Mouse (Mus musculus) stomach, postnatal 0 days (tissue): ENCODE measurements around the gene Mpg. TPM values are rescaled to one million over a fixed set of nuclear protein-coding genes. Genes with fewer than 3 reads are reported as not detected.
"Not testable (repeated sequence)": the region's sequence is repeated elsewhere in the genome, so short reads cannot be mapped to it uniquely, and the experiment has no call there.

Experiments
- ATAC-seq: fragments of 200-750 bp; cut with Nextera tagmentation; 2 replicates; pipeline ENCODE4 v1.8.0; 2017; ENCODE audit not compliant: low FRiP score, low TSS enrichment
- DNase-seq: peaks from one replicate; pipeline ENCODE4 v3.0.0-alpha.2; 2016; ENCODE audit warnings: low spot score
- H3K27ac ChIP-seq: fragments of 300-500 bp; sonication (generic); replicated peaks from 2 replicates; pipeline ENCODE4 v1.5.1; 2014; ENCODE audit warnings: mild to moderate bottlenecking, control low read depth
- H3K27me3 ChIP-seq: fragments of 300-500 bp; sonication (generic); 2 replicates; pipeline ENCODE4 v1.6.1; 2014; ENCODE audit warnings: low read length; ENCODE audit not compliant: control insufficient read depth, insufficient read depth
- H3K36me3 ChIP-seq: fragments of 300-500 bp; sonication (generic); 2 replicates; pipeline ENCODE4 v1.6.1; 2014; ENCODE audit warnings: low read length, mixed read lengths; ENCODE audit not compliant: control insufficient read depth, insufficient read depth
- H3K4me1 ChIP-seq: fragments of 300-500 bp; sonication (generic); replicated peaks from 2 replicates; pipeline ENCODE4 v1.6.1; 2014; ENCODE audit warnings: antibody characterized with exemption; ENCODE audit not compliant: control insufficient read depth, insufficient read depth
- H3K4me2 ChIP-seq: fragments of 300-500 bp; sonication (generic); replicated peaks from 2 replicates; pipeline ENCODE4 v1.6.1; 2014; ENCODE audit warnings: low read depth, mild to moderate bottlenecking, control low read depth, moderate library complexity
- H3K4me3 ChIP-seq: fragments of 300-500 bp; sonication (generic); 2 replicates; pipeline ENCODE4 v1.5.1; 2014; ENCODE audit warnings: low read depth, low read length, control low read depth
- H3K9ac ChIP-seq: fragments of 300-500 bp; sonication (generic); 2 replicates; pipeline ENCODE4 v1.6.1; 2014; ENCODE audit warnings: mild to moderate bottlenecking, low read length, control low read depth, mixed read lengths
- H3K9me3 ChIP-seq: fragments of 300-500 bp; sonication (generic); 2 replicates; pipeline ENCODE4 v1.6.1; 2016; ENCODE audit warnings: low read length; ENCODE audit not compliant: control insufficient read depth
- CTCF ChIP-seq: IDR thresholded peaks from 2 replicates; pipeline ENCODE4 v1.5.1; 2016; ENCODE audit warnings: antibody characterized with exemption, low read depth, mild to moderate bottlenecking, moderate library complexity
- EP300 ChIP-seq: optimal IDR thresholded peaks from 2 replicates; pipeline ENCODE3; 2016; ENCODE audit warnings: antibody characterized with exemption
- WGBS: fragments of 180-500 bp; shearing (Covaris S2); extraction: QIAGEN DNeasy Blood & Tissue Kit; methylation state at CpG from one replicate; pipeline ENCODE4 v1.1.7; 2014; 5-methylcytosine and 5-hydroxymethylcytosine counted together
- polyA plus RNA-seq: library from polyadenylated mRNA; unstranded; fragments of >200 nt; fragmentation: Nextera tagmentation; extraction: Ambion mirVana; gene quantifications from 2 replicates; pipeline ENCODE4 v1.2.1, GENCODE M21; 2015

Mpg gene
- polyA plus RNA-seq, 1 experiment from 2014 or later, result 19.9 TPM

GRCm38 (mm10) chr11:32199230-32199629 lies 27.1 kb upstream of the Mpg start:
- WGBS, result 49% methylated on average over 6 of the region's 6 CpGs
- Histone ChIP-seq H3K4me3 (no peak overlapping the region), H3K4me1 (no peaks in the 10 kb centered on the region), H3K36me3 (no peaks in the 10 kb centered on the region), H3K9me3 (no peaks in the 10 kb centered on the region), H3K27me3 (no peaks in the 10 kb centered on the region), H3K27ac (no peak overlapping the region), H3K9ac (no peak overlapping the region), H3K4me2 (no peak overlapping the region)
- DNase-seq (no peak), ATAC-seq (no peak)
- no peak for TF ChIP-seq CTCF
- TF ChIP-seq EP300, result no peak

- Histone ChIP-seq H3K9me3 (no peaks in the 10 kb centered on the region), H3K9ac (no peak within 1 kb of the TSS), H3K36me3 (no peaks in the 10 kb centered on the region), H3K4me1 (no peaks in the 10 kb centered on the region), H3K27ac (no peak within 1 kb of the TSS), H3K27me3 (no peaks in the 10 kb centered on the region), H3K4me3 (no peak within 1 kb of the TSS), H3K4me2 (no peak within 1 kb of the TSS)
- DNase-seq, result no peak
- no peak for ATAC-seq
- TF ChIP-seq EP300, result no peak
- no peak for TF ChIP-seq CTCF
- 63% methylated on average over 10 of the region's 10 CpGs for WGBS
These were observed 26.2 kb upstream of the Mpg start, which contains the start of gene Il9r for GRCm38 (mm10) chr11:32200075-32200601. Gene Il9r (minus strand): TSS chr11:32200279.

GRCm38 (mm10) chr11:32200992-32201391 lies 25.3 kb upstream of the Mpg start:
- H3K27me3 ChIP-seq, H3K9me3 ChIP-seq, H3K36me3 ChIP-seq, DNase-seq, H3K4me2 ChIP-seq, H3K4me1 ChIP-seq, ATAC-seq, H3K4me3 ChIP-seq, H3K27ac ChIP-seq, H3K9ac ChIP-seq: not testable (repeated sequence)
- 44% methylated on average over 1 of the region's 1 CpGs for WGBS
- TF ChIP-seq CTCF, result peak; percentile 44

- H3K4me2 ChIP-seq, result no peak overlapping the region
- no peak for DNase-seq
- no peak overlapping the region for H3K27ac ChIP-seq
- H3K36me3 ChIP-seq, result no peaks in the 10 kb centered on the region
- H3K9me3 ChIP-seq, result no peaks in the 10 kb centered on the region
- 0 out of 2 replicates have a peak, but pooled peaks cover 2% of the 10 kb centered on the region for H3K4me1 ChIP-seq
- no peak for TF ChIP-seq EP300
- TF ChIP-seq CTCF, result no peak
- ATAC-seq, result no peak
- no peak overlapping the region for H3K9ac ChIP-seq
- H3K4me3 ChIP-seq, result no peak overlapping the region
- WGBS, result 71% methylated on average over 11 of the region's 11 CpGs
- no peaks in the 10 kb centered on the region for H3K27me3 ChIP-seq
These were observed 24.2 kb upstream of the Mpg start for GRCm38 (mm10) chr11:32201922-32202685.

- Histone ChIP-seq H3K36me3 (peaks cover 1% of the 10 kb centered on the region; the same call in 1 of the 2 replicates), H3K9ac (peak within 1 kb of the TSS; percentile 71), H3K4me1 (0 out of 2 replicates have a peak, but pooled peaks cover 2% of the 10 kb centered on the region), H3K4me2 (peak within 1 kb of the TSS; percentile 85), H3K4me3 (peak within 1 kb of the TSS; percentile 57), H3K27ac (no peak within 1 kb of the TSS), H3K27me3 (no peaks in the 10 kb centered on the region), H3K9me3 (no peaks in the 10 kb centered on the region)
- TF ChIP-seq EP300 (no peak), CTCF (peak; percentile 70)
- ATAC-seq (peak; percentile 100), DNase-seq (peak; percentile 97)
- WGBS, result under 1% methylated on average over 52 of the region's 52 CpGs
These were observed 21.0 kb upstream of the Mpg start, which contains the start of gene Snrnp25 for GRCm38 (mm10) chr11:32205058-32205873. Gene Snrnp25 (plus strand): TSS chr11:32205415.
